Mouse (Mus musculus) heart, embryonic 12.5 days (tissue): ENCODE data around the gene C2cd4c. TPM values are rescaled to one million over a fixed set of nuclear protein-coding genes. Genes with fewer than 3 reads are reported as not detected.

Source experiments
- polyA plus RNA-seq: library from polyadenylated mRNA; unstranded; fragments of >200 nt; fragmentation: Nextera tagmentation; extraction: Ambion mirVana; gene quantifications from 2 replicates; pipeline ENCODE4 v1.2.1, GENCODE M21; 2016

Gene C2cd4c
- polyA plus RNA-seq, 1 experiment from 2014 or later: not detected

Other genes starting within 250 kb of the C2cd4c start
- not detected in 2 replicates for gene Vmn2r83, start 145.3 kb downstream of the C2cd4c start, polyA plus RNA-seq
- 12.0 and 12.3 TPM in 2 replicates for gene Plpp2, start 80.2 kb downstream of the C2cd4c start, polyA plus RNA-seq
- 38.2 and 38.7 TPM in 2 replicates for gene Mier2, start 58.8 kb downstream of the C2cd4c start, polyA plus RNA-seq
- not detected in 2 replicates for gene Theg, start 26.7 kb downstream of the C2cd4c start, polyA plus RNA-seq
- gene Shc2, start 23.9 kb upstream of the C2cd4c start, polyA plus RNA-seq: 2.7 and 3.0 TPM in 2 replicates
- gene Odf3l2, start 31.7 kb upstream of the C2cd4c start, polyA plus RNA-seq: not detected in 2 replicates
- 0.23 and 1.0 TPM in 2 replicates for gene Madcam1, start 50.5 kb upstream of the C2cd4c start, polyA plus RNA-seq
- 41.9 and 46.0 TPM in 2 replicates for gene Tpgs1, start 55.3 kb upstream of the C2cd4c start, polyA plus RNA-seq
- 151 and 152 TPM in 2 replicates for gene Cdc34, start 68.2 kb upstream of the C2cd4c start, polyA plus RNA-seq
- 0.78 and 0.83 TPM in 2 replicates for gene Gzmm, start 75.0 kb upstream of the C2cd4c start, polyA plus RNA-seq
- 1,289 and 1,310 TPM in 2 replicates for gene Bsg, start 90.5 kb upstream of the C2cd4c start, polyA plus RNA-seq
- not detected in 2 replicates for gene Hcn2, start 102.6 kb upstream of the C2cd4c start, polyA plus RNA-seq
- gene Polrmt, start 132.6 kb upstream of the C2cd4c start, polyA plus RNA-seq: 35.4 and 35.9 TPM in 2 replicates
- gene Fgf22, start 141.1 kb upstream of the C2cd4c start, polyA plus RNA-seq: 0.22 and 0.38 TPM in 2 replicates
- 78.7 and 78.9 TPM in 2 replicates for gene Rnf126, start 152.9 kb upstream of the C2cd4c start, polyA plus RNA-seq
- gene Fstl3, start 163.2 kb upstream of the C2cd4c start, polyA plus RNA-seq: 21.1 and 21.9 TPM in 2 replicates
- gene Prss57, start 176.9 kb upstream of the C2cd4c start, polyA plus RNA-seq: 0.24 TPM in 1 of 2 replicates, not detected in the other
- gene Palm, start 179.5 kb upstream of the C2cd4c start, polyA plus RNA-seq: 72.4 and 80.8 TPM in 2 replicates
- gene Misp, start 207.0 kb upstream of the C2cd4c start, polyA plus RNA-seq: 0.40 and 0.60 TPM in 2 replicates
- 139 and 142 TPM in 2 replicates for gene Ptbp1, start 240.4 kb upstream of the C2cd4c start, polyA plus RNA-seq